Mouse (Mus musculus) adrenal gland, postnatal 4 days (tissue): Measurements from ENCODE around the gene Edc3. TPM values are rescaled to one million over a fixed set of nuclear protein-coding genes. Genes with fewer than 3 reads are reported as not detected.
"Not testable (repeated sequence)": the region's sequence is repeated elsewhere in the genome, so short reads cannot be mapped to it uniquely, and the experiment has no call there.

Source experiments
- DNase-seq, 2 experiments: peaks; one replicate each; pipeline ENCODE4 v3.0.0; 2021 to 2022; ENCODE audit warnings: low spot score in 2 of 2, mixed read lengths in 2 of 2
- total RNA-seq, 2 experiments: library from RNA; stranded (reverse); gene quantifications; 2 replicates each; pipeline ENCODE4 v1.2.3; 2021

The Edc3 gene
- total RNA-seq, 2 experiments from 2014 or later = 19.0 to 20.4 TPM

DNA sequence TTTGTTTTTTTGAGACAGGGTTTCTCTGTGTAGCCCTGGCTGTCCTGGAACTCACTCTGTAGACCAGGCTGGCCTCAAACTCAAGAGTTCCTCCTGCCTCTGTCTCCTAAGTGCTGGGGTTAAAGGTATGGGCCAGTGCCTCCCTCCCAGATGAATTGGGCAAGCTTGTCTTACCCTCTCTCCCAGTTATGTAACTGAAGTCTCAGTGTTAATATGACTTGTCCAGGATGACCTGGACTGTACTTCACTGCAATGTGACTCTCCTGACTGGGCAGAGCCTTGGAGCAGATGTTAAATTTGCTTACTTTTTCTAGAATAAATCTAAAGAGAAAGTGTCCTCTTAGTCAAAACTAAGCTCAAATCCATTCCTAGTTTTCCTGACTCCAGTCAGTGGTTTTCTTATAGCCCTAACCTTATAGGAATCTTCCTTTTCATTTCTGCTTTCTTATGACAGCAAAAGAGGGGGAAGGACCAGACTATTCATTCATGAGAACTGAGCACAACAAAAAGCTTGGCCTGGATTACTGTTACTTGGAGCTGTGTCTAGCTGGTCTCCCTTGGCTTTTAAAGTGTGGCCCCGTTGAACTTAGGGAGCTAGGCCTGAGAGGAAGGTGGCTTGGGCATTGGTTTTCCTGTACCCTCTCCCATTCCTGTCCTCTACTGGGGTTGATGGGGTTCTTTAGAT, 9.7 kb upstream of the Edc3 start:
- no peak for DNase-seq

DNA sequence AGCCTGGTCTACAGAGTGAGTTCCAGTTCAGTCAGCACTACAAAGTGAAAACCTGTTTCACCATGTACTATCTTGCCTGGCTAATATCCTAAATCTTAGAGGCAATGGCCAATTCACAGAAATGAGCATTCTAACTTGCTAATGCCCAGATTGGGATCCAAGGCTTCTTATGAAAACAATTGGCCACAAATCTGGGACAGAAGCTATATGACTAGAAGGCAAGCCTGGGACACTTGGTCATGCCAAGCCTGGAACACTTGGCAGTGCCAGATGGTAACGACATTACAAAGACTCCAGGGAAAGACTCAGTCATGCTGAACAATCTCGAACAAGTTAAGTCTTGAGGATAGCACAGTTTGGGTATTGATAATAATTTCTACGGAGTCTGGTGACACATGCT, 1.8 kb upstream of the Edc3 start:
- DNase-seq = no peak

DNA sequence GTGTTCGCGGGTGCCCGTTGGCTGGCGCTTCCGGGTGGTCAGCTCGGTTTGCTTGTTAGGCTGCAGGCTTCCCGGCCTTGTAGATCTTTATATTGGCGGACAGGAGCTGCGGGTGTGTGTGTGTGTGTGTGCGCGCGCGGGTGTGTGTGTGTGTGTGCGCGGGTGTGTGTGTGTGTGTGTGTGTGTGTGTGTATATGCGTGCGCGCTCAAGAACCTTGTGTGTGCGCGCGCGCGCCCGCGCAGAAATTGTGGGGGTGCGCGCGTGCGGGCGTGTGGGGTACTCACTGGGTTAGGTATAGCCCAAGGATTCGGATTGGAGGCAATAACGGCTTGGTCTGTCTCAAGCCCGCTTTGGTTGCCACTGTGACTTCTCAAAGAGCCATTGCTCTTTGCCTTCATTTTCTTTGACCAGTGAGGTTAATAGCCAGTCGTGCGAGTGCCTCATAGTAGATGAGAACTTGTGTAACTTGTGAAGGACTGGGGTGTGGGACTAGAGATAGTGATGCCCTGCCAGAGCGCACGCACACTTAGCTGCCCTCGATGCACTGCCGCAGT, 457 bp downstream of the Edc3 start:
- peak in 1 of 2 experiments; percentile 14 for DNase-seq

DNA sequence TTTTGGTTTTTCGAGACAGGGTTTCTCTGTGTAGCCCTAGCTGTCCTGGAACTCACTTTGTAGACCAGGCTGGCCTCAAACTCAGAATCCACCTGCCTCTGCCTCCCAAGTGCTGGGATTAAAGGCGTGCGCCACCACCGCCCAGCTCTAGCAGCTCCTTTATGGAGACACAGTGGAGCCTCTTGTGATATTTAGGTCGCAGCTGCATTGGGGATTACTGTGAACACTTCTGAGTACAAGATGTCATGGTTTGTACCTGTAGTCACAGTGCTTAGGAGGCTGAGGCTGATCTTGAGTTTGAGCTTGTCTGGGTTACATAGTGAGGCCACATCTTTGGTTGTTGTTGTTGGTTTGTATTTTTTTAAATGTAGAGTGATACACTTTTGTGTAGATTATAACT, 1.9 kb downstream of the Edc3 start:
- not testable (repeated sequence) for DNase-seq

DNA sequence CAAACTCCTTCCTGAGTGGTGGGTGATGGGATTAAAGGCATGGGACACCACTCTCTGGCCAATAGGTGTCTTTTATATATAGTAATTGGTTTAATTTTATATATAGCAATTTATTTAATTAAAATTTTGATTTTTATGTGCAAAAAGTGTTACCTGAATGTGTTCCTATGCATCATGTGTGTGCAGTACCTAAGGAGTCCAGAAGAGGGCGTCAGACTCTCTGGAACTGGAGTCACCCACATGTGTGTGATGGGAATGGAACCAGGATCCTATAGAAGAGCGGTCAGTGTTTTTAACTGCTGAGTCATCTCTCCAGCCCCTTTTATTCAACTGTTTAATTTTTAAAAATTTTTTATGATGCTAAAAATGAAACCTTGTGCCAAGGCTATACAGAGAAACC, 3.9 kb downstream of the Edc3 start:
- DNase-seq = no peak

DNA sequence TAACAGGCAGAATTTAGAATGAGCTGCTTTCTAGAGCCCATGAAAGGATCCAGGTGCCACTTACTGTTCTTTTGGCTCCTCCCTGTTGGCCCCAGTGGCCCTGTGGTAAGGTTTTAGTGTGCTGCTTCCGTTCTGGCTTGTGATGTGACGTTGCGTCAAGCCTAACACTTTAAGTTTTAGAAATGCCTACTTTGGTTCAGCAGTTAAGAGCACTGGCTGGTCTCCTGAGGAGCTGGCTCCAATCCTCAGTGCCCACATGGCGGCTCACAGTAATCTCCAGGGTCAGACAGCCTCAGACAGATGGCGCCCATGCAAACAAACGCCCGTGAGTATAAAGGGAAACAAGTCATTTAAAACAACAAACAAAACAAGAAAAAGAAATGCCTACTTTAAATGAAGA, 10.1 kb downstream of the Edc3 start:
- no peak for DNase-seq

DNA sequence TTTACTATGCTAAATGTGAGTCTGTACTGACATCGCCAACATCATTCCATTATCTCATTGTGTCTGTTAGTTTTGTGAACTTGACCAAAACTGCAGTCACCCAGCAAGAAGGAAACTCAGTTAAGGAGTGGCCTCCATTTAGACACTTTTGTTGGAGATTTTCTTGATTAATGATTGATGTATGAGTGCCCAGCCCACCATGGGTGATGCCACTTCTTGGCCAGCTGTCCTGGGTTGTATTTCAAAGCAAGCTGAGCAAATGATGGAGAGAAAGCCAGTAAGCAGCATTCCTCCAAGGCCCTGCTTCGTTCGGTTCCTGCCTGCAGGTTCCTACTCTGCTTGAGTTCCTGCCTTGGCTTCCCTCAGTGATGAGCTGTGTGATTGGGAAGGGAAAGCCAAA, 12.4 kb downstream of the Edc3 start:
- no peak for DNase-seq

- DNase-seq = no peak
Observed at GRCm38 (mm10) chr9:57722371-57722770, 14.0 kb downstream of the Edc3 start.

DNA sequence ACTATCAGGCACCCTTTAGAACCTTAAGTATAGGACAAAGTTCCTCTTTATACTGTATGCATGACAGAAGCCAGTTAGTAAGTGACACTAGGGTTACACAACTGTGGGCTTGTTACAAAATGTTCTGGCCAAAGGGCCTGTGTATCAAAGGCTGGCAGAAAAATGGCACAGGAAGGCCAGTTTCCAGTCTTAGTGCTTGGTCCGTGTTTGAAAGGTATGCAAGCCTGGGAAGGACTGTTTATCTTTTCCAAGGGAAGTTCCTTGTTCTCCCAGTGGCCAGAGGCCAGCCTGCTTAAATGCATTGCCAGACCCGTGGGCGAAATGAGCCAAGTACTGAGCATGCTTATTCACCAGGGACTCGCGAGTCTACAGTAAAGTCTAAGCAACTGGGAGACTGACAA, 15.0 kb downstream of the Edc3 start:
- no peak for DNase-seq

- DNase-seq = no peak
Observed at GRCm38 (mm10) chr9:57723796-57724195, 15.5 kb downstream of the Edc3 start.

- no peak for DNase-seq
Observed at GRCm38 (mm10) chr9:57724701-57725100, 16.4 kb downstream of the Edc3 start.

- DNase-seq = no peak
Observed at GRCm38 (mm10) chr9:57728312-57728711, 20.0 kb downstream of the Edc3 start.

DNA sequence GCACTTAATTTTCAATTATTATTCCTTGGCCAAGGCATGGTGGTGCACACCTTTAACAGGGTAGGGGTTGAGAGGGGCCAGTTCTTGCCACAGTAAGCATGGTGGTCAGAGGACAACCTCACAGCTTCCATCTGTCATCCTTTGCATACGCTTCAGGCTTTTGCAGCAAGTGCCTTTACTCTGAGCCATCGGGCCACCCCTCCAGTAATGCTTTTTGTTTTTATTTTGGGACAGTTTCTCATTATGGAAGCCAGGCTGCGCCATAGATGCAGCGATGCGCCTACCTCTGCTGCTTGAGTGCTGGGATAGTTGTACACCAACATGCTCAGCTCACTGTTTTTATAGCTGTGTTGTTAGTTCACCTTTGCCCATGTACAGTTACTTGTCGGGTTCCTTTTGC, 25.3 kb downstream of the Edc3 start:
- DNase-seq = no peak

GRCm38 (mm10) chr9:57739863-57740262, 31.5 kb downstream of the Edc3 start:
- DNase-seq = no peak

DNA sequence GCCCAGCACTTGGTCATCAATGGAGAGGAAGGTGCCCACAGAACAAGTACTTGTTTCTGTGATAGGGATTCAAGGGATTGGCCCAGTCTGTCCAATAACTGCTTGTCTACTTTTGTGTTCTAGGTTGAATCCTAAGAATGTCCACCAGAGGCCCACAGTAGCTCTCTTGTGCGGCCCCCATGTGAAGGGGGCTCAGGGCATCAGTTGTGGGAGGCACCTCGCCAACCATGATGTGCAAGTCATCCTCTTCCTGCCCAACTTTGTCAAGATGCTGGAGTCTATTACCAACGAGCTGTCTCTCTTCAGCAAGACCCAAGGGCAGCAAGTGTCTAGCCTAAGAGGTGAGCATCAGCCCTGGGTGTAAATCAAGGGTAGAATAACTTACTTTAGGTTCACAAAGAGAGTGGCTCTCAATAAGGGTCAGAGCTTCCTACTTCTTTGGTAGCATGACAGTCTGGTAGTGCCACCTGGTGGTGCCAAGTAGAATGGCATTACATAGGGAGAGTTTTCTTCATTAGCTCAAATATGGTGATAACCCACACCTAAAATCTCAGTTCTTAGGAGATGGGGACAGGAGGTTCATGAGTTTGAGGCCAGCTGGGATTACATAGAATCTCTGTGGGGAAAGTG, 36.2 kb downstream of the Edc3 start:
- no peak for DNase-seq

DNA sequence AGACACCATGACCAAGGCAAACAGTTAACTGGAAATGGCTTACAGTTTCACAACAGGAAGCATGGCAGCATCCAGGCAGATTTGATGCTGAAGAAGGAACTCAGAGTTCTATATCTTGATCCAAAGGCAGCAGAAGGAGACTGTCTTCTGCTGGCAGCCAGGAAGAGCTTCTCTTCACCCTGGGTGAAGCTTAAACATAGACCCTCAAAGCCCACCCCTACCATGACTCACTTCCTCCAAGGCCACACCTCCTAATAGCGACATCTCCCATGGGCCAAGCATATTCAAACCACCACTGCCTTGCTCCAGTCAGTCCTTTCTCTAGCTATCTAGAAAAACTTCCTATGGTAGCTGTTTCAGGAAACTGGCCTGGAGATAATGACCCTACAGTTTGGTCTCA, 38.7 kb downstream of the Edc3 start:
- DNase-seq = no peak

GRCm38 (mm10) chr9:57748137-57748536, 39.8 kb downstream of the Edc3 start:
- DNase-seq = no peak

- no peak for DNase-seq
Observed at GRCm38 (mm10) chr9:57748831-57749230, 40.5 kb downstream of the Edc3 start.

DNA sequence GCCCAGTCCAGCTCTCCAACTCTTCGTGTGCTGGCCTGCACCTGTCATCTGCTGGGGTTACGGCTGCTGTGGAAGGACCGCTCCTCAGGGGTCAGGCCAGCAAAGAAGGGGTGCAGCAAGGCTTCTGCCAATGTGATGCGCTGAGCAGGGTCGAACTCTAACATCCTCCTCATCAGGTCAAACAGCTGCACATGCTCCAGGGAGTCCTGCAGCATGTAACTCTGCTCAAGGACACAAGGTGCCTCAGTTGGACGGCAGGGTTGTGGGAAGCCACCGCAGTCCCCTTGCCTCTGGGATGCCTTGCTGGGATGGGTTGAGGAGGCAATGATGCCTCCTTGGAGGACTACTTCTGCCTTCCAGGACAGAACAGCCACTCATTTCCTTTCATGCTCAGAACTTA, 42.6 kb downstream of the Edc3 start:
- no peak for DNase-seq

DNA sequence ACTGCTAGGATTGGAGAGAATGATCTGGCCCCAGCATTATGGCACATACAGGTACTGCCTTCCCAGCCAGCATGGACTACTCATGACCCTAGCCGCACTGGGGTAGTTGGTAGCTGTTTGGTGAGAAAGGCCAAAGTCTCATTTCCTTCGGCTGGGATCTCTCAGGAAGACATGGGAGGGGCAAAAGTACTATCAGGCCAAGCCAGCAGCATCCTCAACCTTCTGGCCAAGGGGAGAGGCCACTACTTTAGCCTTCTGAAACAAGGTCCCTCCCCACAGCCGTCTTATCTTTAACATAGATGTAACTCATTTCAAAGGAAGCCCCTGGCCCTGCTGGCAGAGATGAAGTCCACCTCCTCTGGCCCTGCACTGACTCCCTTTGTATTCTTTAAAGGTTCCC, 49.2 kb downstream of the Edc3 start:
- no peak for DNase-seq

DNA sequence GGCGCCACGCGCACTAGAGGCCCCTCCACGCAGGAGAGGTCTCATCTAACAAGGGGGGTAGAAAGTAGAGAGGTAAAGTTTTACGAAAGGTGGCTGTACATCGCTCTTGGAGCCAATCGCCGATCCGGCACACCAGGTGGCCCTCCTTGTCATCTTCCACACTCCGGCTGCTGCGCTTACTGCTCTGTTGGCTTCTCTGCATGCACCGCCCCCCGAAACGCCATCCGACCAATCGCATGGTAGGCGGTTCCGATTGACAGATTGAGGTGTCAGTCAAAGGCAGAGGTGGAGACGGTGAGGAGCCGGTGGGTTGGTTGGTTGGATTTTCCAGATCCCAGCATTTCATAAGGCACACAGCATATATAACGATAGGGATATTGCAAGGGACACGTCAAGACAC, 50.2 kb downstream of the Edc3 start:
- DNase-seq = no peak

- DNase-seq = peak; percentile 42 to 62
Observed at GRCm38 (mm10) chr9:57759289-57759688, 50.9 kb downstream of the Edc3 start.
